Mouse (Mus musculus) frontal cortex, postnatal 25 days (tissue): ENCODE measurements around the gene 2310079G19Rik.

Source experiments
- DNase-seq, 2 experiments: peaks; one replicate each; pipeline ENCODE4 v3.0.0; 2022; ENCODE audit warnings: low spot score in 2 of 2

Gene 2310079G19Rik

GRCm38 (mm10) chr16:88627566-88627965 lies at the start of gene 2310079G19Rik:
Gene 2310079G19Rik, minus strand, starts transcription at chr16:88627666.
- DNase-seq, result no peak

DNA sequence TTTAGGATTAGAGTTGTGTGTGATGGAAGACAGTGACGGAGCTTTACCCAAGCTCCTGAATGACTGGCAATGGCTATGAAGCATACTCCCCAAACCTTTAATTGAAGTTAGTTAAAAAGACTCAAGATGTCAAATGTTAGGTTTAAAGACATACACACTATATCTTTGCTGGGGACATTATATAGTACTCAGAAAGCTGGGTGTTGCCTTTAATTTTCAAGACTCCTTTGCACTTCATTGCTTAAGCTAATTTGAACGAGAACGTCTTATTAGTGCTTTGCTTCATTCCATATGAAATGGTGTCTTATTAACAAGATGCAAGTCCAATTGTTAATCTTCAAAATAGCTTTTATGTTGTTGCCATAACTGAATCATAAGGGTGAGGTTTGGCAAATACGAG lies 44.1 kb upstream of the 2310079G19Rik start, which contains the start of gene Krtap27-1:
Gene Krtap27-1, minus strand, starts transcription at position 101 of the 400 bp plus-strand sequence.
- no peak for DNase-seq

- no peak for DNase-seq
Observed at GRCm38 (mm10) chr16:88657426-88657825, 30.0 kb upstream of the 2310079G19Rik start.

DNA sequence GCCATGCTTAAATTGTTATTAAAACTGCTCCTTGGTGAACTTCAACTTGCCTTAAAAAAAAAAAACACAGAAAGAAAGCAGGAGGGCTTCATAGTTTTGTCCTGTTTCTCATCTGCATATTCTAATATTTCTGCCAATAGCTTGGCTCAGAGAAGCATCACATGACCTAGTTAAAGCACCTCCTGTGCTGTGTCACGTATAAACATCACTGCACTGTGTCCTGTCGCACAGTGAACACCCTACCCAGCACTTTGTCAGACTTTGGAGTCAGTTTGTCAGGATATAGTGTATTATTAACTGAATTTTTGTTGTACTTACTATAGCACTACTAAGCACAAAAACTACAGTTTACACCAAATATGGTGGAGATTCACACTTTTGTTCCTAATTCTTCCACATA lies 24.5 kb upstream of the 2310079G19Rik start:
- no peak for DNase-seq

GRCm38 (mm10) chr16:88651082-88651481 lies 23.6 kb upstream of the 2310079G19Rik start:
- no peak for DNase-seq

DNA sequence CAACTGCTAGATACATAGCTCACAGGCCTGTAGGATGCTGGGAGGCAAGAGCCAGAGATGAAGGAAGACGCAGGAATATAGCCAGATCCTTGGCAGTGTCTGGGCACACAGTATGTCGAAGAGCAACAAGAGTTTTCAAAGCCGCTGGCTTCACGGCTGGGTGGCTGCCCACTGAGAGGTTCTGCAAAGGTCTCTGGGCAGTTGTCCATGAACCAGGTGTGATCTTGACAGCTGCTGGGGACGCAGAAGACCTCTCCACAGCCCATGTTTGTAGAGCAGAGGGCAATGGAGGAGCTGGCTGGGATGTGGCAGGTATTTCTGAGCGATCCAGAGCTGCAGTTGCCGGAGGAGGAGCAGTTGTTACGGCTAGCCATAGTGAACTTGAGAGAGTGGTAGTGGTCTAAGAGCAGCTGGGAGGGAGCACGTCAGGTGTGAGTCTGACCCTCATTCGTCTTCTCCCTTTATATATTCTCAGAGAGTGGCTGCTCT lies 19.9 kb upstream of the 2310079G19Rik start, which contains the start of gene Krtap26-1:
Gene Krtap26-1, minus strand, starts transcription at position 439 of the 489 bp plus-strand sequence.
- no peak for DNase-seq

- DNase-seq, result no peak
Observed at GRCm38 (mm10) chr16:88646366-88647111, 19.1 kb upstream of the 2310079G19Rik start.

GRCm38 (mm10) chr16:88640053-88640452 lies 12.6 kb upstream of the 2310079G19Rik start:
- no peak for DNase-seq

- no peak for DNase-seq
Observed at GRCm38 (mm10) chr16:88635142-88635541, 7.7 kb upstream of the 2310079G19Rik start.

- DNase-seq, result no peak
Observed at GRCm38 (mm10) chr16:88631474-88631873, 4.0 kb upstream of the 2310079G19Rik start.

DNA sequence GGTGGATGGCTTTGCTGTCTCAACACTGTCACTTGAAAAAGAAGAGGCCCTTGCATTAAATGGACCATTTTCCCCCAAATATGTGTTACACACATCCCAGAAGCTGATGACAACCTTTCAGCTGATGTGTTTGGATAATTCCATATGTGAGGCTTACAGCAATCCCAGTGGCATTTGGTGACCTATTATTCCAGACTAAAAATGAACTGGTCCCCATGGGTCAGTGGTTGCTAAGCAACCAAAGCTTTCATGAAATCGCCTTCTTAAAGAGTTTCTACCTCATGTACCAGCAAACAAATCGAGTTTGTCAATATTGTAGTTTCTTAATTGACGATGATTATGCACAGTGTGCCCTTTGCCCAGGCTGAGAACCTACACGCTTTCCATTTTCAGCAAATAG lies 14.8 kb downstream of the 2310079G19Rik start:
- no peak for DNase-seq

DNA sequence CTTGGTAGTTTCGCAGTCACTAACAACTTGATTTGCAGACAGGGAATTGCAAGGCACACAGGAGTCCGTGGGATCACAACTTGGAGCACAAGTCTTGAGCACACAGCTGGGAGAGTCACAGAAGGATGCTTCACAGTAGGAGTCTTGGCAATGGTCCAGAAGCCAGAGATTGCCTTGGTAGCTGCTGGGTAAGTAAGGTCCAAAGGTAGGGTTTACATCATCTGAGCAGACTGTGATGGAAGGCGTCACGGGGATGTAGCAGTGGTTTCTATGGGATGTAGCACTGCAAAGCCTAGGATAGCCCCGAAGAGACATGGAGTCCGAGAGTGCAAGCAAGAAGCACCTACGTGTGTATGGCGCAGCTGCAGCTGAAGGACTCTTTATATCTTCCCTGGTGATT lies 15.5 kb downstream of the 2310079G19Rik start, which contains the start of gene Krtap24-1:
Gene Krtap24-1, minus strand, starts transcription at position 358 of the 400 bp plus-strand sequence.
- no peak for DNase-seq

- no peak for DNase-seq
Observed at GRCm38 (mm10) chr16:88604570-88604969, 22.9 kb downstream of the 2310079G19Rik start.

DNA sequence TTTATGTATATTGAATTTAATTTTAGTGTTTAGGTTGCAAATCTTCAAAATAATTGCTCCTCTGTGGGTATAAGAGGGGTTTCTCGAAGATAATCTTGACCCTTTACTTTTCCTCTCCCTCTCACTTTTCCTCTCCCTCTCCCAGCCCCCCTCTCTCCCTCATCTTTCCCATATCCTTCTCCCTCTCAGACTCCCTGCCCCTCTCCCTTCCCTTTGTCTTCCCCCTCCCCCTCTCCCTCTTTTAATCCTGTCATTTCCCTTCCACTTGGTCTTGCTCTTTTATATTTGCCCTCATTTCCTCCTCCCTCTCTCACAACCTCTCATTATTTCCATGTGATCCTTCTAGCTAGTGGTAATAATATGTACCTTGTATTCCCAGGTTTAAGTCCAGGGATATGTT lies 25.0 kb downstream of the 2310079G19Rik start:
- DNase-seq, result no peak

- no peak for DNase-seq
Observed at GRCm38 (mm10) chr16:88600303-88600702, 27.2 kb downstream of the 2310079G19Rik start.

GRCm38 (mm10) chr16:88599504-88600237 lies 27.8 kb downstream of the 2310079G19Rik start:
- DNase-seq, result no peak

DNA sequence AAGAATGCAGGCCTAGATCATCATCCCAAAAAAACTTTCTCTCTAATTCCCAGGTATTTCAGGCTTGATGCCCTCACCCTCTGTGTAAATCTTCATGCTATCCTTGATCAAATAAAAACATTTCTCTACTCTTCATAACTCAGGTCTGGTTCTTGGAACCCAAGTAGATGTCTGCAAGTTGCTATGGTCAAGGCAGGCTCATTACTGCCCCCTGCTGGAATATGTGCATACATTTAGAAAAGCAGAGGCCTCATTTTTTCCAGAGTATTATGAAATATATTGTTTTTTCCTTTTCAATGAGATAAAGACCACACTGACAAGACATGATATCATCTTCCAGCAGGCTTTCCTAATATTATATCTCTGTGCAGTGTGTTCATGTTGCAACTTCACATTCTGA lies 34.7 kb downstream of the 2310079G19Rik start:
- DNase-seq, result no peak

DNA sequence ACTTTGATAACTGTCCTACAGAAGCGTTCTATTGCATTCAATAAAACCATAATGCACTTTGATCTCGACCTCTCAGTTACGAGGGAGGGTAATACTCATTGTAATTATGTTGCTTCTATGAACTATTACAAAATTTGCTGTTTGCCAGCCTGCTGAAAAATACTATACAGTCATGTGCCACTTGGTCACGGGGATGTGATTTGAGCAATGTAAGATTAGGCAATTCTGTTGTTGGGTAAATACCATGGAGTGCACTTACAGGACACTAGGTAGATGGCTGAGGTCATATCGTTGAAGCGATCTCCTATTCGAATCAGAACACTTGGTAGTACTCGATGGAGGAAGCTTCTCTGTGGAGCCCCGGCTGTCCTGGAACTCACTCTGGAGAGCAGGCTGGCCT lies 44.1 kb downstream of the 2310079G19Rik start:
- no peak for DNase-seq
